Mouse (Mus musculus) olfactory bulb, adult 2 months (tissue): Measurements from ENCODE around the gene Gm20481.

Source experiments
- CTCF ChIP-seq: fragments of 200-500 bp; IDR thresholded peaks from 2 replicates; pipeline ENCODE4 v1.5.1; 2012; ENCODE audit warnings: low read depth, mild to moderate bottlenecking, low read length, moderate library complexity; ENCODE audit not compliant: insufficient read depth
- POLR2A ChIP-seq: fragments of 200-500 bp; IDR thresholded peaks from 2 replicates; pipeline ENCODE4 v1.6.1; 2012; ENCODE audit warnings: mild to moderate bottlenecking, low read depth, low read length, moderate library complexity; ENCODE audit not compliant: insufficient read depth

- TF ChIP-seq CTCF (no peak), POLR2A (no peak)
These were observed 8.8 kb upstream of the Gm20481 start for GRCm38 (mm10) chr17:34960702-34961493.
